Mouse (Mus musculus): ENCODE results near the gene Egfl8.
A peak's percentile ranks its signal among the peaks of the same experiment; 100 is the strongest.

The Egfl8 gene

DNA sequence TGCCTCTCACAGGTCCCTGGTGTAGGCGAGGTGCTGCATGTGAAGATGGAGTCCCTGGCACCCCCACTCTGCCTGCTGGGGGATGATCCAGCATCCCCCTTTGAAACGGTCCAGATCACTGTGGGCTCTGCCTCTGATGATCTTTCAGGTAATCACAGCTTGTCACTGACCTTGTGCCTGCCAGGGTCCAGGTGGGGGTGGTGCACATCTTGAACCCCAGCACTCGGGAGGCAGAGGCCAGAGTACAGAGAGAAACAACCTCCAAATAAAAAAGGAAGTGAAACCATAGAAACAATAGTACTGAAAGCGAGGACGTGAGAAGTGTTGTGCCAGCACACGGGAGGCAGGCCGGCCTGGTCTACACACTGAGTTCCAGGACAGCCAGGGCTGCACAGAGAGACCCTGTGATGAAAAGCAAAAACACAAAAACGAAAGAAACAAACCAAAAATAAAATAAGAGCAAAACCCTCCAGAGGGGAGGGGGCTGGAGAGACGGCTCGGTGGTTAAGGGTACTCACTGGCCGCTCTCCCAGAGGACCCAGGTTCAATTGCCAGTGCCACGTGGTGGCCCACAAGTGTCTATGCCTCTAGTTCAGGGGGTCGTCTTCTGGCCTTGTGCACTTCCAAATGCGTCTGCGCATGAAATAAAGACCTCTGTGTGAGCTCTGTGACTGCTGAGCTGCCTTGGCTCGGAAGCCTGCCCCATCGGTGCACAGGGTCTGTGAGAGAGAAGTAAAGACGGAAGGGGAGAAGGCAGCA lies 33.5 kb upstream of the Egfl8 start:
- no peak for DNase-seq (ENCODE audit: extremely low read depth, insufficient read length, low spot score)

DNA sequence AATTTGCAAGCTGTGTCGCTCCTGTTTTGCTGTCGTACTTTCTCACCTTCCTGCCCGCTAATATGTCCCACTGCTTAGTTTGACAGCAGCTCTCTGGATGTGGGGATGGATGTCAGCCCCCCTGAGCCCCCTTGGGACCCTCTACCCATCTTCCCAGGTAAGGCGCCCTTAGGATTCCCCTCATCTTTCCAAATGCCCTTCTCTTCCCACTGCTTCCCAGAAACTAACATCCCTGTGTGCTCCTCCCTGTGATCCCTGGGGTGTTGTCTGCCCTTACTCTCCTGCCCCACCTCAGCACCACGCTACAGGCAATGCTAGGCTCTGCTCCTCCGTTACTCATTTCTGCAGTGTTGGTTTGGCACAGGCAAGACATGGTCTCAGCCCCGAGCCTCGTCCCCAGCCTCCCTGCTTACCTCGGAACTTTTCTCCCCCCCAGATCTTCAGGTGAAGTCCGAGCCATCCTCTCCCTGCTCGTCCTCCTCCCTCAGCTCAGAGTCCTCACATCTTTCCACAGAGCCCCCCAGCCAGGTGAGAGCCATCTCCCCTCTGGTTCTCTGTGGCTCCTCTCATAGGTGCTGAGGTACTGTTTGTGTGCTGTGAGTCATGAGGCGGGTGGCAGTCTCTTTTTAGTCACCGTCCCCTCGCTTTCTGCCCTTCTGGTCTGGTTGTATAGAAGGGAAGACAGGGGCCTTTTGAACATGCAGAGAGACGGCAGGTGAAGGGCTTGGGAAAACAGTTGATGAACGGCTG lies 32.5 kb upstream of the Egfl8 start:
- no peak for DNase-seq (ENCODE audit: extremely low read depth, insufficient read length, low spot score)

DNA sequence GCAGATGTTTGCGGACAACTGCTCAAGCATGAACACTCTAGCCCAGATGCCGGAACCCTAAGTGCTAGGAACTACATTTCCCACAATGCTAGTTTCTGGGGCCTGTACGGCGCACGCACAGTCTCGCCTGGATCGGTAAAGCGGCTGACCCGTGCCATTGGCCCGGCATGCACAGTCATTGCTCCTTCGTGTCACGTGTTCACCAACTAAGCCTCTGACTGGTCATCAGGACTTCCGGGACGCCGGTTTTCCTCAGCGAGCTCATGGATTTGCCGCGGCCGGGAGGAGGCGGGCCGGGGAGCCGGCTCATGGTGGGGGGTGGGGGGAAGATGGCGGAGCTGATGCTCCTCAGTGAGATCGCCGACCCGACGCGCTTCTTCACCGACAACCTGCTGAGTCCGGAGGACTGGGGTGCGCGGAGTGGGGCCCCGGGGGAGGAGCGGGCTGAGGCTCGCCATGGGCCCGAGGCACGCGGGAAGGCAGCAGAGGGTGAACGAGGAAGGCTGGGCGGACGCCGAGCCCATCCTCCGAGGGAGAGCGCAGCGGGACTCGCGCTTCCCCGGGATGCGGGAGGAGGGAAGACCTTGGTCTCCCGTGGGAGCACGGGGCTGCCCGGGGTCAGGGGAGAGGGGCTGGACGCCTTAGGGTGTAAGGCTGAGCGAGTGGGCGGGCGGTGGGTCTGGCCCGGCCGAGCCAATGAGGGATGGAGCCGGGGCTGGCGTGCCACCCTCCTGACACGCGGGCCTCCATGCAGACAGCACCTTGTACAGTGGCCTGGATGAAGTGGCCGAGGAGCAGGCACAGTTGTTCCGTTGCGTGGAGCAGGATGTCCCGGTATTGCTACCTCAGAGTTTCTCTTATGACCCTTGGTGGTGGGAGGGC lies 31.4 kb upstream of the Egfl8 start, which contains the start of gene Atf6b:
Atf6b (plus strand) TSS at position 241 of the 882 bp plus-strand sequence.
- DNase-seq (ENCODE audit: extremely low read depth, insufficient read length, low spot score), result peak; percentile 91

DNA sequence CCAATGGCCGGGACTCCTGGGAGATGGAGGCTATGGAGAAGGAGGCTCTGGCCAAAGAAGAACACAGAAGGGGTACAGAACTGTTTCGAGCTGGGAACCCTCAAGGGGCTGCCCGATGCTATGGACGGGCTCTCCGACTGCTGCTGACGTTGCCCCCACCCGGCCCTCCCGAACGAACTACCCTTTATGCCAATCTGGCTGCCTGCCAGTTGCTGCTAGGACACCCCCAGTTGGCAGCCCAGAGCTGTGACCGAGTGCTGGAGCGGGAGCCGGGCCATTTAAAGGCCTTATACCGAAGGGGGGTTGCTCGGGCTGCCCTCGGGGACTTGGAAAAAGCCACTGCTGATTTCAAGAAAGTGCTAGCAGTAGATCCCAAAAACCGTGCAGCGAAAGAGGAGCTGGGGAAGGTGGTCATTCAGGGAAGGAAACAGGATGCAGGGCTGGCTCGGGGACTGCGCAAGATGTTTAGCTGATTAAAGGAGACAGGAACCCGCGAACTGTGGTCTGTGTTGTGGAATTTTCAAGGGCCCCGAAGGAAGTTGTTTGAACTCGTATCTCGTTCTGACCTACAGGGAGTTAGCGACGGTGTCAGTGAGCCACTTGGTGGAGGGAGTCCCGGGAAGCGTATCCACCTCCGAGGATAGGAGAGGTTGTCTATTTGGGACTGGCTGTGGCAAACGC lies 30.2 kb upstream of the Egfl8 start:
- no peak for DNase-seq (ENCODE audit: extremely low read depth, insufficient read length, low spot score)

DNA sequence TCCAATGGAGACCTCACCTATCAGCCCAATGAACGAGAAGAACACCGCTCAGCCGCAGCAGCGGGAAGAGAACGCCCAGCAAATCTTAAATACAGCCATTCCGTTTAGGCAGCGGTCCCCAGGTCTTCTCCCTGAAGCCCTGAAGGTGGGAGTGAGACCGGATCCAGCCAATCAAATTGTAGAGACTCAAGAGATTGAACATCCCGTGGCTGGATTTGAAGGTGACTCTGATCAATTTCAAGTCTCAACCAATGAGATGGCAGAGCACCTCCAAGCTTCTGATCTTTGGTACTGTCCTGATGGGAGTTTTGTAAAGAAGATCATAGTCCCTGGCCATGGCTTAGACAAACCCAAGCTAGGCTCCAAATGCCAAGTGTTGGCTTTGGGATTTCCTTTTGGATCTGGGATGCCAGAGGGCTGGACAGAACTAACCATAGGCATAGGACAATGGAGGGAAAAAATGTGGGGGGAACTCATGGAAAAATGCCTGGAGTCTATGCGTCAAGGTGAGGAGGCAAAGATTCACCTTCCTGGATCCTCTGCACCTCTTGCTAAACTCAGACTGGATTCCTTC lies 29.6 kb upstream of the Egfl8 start:
- DNase-seq (ENCODE audit: extremely low read depth, insufficient read length, low spot score), result no peak

DNA sequence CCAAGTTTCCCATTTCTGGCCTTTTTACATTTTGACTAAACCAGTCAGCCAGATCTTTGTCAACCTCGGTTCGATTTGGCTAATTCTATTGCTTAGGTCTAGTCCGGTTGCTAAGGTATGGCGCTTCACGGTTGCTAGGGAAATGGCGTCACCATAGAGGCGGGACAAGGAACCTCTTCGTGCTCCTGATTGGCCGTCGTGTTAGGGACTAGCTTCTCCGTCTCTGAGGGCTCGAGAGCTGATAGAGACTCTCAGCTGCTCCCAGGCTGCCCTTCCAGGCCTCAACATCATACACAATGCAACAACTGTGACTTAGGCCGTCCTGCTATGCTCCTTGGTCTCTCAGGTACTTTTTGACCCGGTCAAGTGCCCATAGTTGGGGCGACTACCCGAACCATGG lies 28.8 kb upstream of the Egfl8 start, which contains the start of gene Fkbpl:
Fkbpl (plus strand) TSS at position 157 of the 400 bp plus-strand sequence.
- DNase-seq (ENCODE audit: extremely low read depth, insufficient read length, low spot score), result peak; percentile 77

DNA sequence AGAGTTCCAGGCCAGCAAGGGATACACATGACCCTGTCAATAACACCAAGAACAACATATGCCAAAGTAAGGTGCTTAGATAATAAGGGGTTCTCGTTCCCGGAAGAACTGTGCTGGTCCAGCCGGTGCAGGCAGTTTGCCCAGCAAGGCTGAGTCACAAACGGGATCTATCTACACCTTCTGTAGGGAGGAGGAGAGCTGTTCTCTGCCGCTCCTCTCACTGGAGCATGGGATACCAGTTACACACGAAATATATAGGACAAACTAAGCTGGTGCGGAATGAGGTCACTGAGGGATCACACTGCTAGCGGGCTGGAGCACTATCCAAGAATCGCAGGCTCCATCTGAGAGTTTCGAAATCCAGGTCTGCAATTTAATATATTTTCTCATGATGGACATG lies 28.2 kb upstream of the Egfl8 start:
- no peak for DNase-seq (ENCODE audit: extremely low read depth, insufficient read length, low spot score)

DNA sequence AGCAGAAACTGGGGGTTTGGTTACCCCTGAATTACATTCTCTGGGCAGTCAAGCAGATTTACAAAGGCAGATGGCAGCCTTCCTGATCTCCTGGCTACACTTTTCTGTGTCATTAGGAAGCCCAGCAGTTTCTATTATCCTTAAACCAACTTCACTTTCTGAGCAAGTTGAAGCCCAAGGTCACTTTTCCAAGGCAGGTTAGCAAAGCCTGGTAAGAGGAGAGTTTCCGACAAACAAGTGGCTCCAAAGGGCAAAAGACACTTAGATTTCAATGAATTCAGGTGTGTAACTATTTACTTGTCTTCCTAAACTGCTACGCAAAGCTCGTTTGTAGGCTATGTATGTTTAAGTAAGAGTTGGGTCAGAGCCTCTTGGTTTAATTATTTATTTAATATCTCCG lies 27.6 kb upstream of the Egfl8 start:
- DNase-seq (ENCODE audit: extremely low read depth, insufficient read length, low spot score), result no peak

DNA sequence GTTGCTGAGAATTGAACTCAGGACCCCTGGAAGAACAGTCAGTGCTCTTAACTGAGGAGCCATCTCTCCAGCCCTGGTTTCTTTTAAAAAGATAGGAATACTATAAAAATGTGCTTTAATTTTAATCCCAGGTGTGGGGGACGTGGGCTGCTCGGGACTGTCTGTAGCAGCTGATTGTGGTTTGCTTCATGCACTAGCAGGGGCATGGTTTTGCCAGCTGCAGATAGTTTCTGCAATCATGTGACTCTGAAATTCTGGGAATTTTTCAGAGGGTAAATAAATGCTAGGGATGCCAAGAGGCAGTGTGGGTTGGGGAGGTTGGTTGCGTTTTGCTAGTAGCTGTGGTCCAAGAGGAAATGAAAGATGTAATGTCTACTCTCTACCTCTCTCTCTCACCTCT lies 26.2 kb upstream of the Egfl8 start:
- no peak for DNase-seq (ENCODE audit: extremely low read depth, insufficient read length, low spot score)

DNA sequence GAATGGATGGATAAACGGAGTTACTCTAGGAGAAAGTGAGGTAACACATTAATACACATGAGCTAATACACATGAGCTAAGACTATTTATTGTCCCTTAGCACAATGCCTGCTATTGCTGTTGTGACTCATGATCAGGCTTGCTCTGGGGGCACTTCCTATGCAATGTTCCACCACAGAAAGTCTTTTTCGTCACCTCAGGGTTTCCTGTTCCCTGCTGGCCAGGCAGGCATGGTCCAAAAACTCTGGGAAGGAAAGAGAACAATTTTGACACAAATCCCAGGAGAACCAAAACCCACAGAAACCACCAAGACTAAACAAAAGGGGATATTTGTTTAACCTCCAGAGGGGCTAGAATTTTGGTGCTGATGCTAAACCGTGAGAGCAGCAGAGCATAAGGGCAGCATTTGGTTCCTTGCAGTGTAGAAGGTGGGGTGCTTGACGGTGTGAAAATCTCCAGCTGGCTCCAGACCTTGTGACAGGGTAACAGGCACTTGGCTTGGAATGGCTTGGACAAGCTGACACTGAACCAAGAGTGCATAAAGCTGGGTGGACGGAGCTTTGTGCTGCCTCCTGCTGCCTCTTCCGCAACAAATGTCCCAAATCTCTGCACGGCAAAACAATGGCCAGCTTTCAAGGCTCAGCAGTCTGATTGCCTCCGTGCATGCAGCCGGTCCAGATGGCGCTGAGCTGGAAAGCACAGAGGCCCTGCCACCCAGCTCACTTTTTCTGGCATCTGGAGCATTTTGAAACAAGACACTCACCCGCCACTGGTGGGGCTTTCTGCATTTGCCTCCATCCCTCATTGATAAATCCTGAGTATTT lies 25.2 kb upstream of the Egfl8 start:
- peak; percentile 71 for DNase-seq (ENCODE audit: extremely low read depth, insufficient read length, low spot score)

DNA sequence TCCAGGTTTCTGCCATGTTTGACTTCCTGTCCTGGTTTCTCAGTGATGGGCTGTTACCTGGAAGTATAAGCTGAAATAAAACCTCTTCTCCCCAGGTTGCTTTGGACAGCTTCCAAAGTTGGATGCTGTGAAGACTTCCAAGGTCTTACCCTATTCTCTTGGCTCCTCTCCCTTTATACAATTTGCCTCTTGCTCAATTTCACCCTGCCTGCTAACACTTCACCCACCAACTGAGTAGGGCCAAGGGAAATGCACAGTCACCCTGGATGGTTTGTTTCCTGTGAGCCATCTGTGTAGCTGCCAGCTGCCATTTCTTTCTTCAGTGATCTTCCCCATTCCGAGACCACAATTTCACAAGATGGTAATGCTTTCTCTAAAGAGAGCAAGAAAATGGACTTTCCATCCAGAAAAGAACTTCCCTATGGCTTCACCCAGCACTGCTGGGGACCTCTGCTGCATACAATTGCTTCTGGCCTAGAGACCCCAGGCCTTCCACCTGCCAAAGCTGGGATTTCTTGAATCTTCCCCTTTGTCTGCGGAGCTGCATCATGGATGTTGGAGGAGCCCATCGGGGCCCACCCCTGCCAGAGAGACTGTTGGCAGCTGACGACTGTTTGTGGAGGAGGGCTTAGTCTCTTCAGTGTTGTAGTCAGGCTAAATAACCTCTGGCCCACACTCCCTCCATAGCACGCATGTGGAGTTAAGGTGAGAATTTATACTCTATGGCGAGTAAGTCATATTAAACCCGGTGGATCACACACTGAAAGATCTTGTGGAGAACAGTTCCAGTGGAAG lies 23.9 kb upstream of the Egfl8 start:
- DNase-seq (ENCODE audit: extremely low read depth, insufficient read length, low spot score), result no peak

DNA sequence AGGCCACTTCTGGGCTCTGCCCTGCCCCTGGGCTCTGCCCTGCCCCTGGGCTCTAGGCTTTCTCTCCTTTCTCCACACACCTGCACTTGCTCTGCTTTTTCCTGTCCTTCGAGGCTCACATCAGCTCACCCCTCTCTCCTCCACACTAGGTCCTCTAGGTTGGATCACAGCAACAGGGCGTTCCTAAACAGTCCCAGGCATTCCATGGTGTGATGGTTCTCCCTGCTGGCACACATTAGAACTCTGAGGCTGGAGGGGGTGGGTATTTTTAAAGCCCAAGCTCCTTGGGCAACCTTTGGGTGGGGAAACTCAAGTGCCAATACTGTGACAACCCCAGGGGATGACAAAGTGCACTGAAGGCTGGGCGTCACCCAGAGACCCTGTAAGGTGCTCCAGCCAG lies 21.7 kb upstream of the Egfl8 start:
- no peak for DNase-seq (ENCODE audit: extremely low read depth, insufficient read length, low spot score)

DNA sequence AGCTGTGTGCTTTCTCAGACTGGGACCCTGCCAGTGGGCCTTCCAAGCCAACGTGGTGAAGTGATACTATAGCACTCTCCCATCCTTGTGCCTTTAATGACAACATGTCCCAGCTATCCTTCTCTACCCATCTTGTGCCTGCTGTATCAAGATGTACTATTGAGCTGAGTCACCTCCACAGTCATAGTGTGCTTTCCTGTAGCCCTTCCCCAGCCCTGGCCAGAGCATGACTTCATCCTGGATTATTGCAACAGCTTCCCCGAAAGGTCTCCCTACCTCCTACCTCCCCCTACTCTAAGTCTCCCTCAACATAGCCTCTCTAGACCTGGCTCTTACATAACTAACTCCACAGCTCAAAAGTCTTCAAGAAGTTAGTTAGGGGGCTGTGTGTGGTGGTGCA lies 19.9 kb upstream of the Egfl8 start:
- DNase-seq (ENCODE audit: extremely low read depth, insufficient read length, low spot score), result no peak

DNA sequence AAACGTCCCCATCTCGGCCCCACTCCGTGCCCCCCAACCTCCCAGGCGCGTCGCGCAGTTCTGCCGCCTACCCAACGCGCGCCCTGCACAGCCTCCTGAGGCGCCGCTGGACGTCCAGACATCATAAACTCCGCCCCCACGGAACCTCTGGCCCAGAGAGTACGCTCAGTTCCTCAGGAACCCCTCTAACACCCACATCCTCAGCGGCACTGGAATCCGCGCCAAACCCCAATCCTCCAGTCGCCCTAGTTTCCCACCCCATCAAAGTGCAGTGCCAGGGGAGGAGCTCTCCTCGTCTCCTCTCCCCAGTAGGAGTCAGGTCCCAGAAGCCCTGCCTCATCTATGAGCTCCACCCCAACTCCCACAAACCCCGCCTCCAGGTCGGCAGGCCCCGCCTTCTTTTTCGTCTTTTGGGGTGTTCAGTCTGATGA lies 16.5 kb upstream of the Egfl8 start:
- DNase-seq (ENCODE audit: extremely low read depth, insufficient read length, low spot score), result no peak

DNA sequence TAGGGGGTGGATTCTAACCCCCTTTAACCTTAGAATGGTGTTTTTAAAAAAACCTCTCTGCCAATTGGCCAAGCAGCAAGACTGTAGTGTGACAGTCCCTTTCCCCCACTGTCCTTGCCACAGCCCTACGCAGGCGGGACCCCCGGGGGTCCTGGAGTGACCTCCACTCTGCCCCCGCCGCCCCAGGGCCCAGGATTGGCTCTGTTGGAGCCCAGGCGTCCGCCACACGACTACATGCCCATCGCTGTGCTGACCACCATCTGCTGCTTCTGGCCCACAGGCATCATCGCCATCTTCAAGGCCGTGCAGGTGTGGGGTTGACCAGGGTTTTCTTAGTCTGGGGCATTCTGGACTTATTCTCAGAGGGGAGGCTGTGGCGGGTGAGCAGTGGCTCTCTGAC lies 15.9 kb upstream of the Egfl8 start:
- no peak for DNase-seq (ENCODE audit: extremely low read depth, insufficient read length, low spot score)

DNA sequence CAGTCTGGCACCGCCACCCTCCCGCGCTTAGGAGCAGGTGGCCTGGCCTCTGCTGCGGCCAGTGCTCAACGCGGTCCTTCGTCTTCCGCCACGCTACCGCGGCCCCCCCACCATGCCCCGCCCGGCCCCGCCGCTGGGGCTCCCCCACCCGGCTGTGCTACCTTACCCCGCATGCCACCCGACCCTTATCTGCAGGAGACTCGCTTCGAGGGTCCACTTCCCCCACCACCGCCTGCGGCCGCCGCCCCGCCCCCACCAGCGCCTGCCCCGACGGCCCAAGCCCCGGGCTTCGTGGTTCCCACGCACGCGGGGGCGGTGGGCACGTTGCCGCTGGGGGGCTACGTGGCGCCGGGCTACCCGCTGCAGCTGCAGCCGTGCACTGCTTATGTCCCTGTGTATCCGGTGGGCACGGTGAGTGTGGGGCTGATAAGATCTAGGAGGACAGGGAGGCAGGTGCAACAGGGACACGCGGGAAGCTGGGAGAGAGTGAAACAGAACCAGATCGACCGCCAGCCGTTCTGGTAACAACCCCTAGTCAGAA lies 15.1 kb upstream of the Egfl8 start:
- no peak for DNase-seq (ENCODE audit: extremely low read depth, insufficient read length, low spot score)

DNA sequence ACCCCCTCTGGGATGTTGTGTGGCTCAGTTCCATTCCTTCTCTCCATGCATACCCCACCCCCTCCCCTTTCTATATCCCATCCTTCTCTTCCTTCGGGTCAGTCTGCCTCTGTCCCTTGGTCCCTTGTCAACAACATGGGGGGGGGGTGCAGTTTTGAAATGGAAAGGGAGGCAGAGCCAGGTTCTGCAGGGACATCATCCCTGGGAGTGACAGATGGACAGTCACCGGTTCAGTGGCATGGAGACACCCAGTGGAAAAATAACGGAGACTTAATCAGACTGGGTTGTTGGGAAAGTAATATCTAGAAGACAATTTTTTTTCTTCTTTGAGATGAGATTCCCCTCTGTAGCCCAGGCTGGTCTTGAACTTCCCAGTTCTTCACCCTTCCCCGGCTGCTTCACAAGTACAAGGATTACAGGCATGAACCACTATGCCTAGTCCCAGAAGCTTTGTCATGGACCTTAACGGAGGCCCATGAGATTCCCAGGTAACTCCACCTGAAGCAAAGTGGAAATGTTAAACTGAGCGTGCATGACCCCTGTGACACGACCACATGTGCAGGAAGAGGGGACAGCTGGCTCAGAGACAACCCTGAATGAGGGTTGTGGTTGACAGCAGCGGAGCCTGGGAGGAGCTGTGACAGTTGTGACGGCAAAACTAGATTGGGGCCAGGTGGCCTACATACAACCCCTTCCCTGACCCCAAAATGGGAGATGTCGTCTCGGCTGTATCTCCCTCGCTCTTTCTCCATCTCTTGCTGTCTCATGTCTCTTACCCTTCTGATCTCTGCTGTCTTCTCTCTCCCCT lies 14.2 kb upstream of the Egfl8 start:
- DNase-seq (ENCODE audit: extremely low read depth, insufficient read length, low spot score), result no peak

Measured in 3134 (cell line).